Mouse (Mus musculus): Measurements from ENCODE around the gene Cfd.

- TF ChIP-seq CTCF (IDR thresholded peaks at IDR 0.05; ENCODE audit: extremely low read depth, insufficient read depth, low read length) (no peak), POLR2A (IDR thresholded peaks at IDR 0.05; ENCODE audit: extremely low read depth, insufficient read depth, low read length) (no peak)
These were observed 47.3 kb downstream of the Cfd start for GRCm38 (mm10) chr10:79937775-79938526.

Measured in cortical plate, adult 2 months (tissue).